Mouse (Mus musculus) ES-Bruce4 (cell line): ENCODE results near the gene Hist1h2ag.

Experiments
- CTCF ChIP-seq: IDR thresholded peaks from one replicate; pipeline ENCODE4 v1.8.1; 2011; ENCODE audit warnings: low read depth, low read length
- EP300 ChIP-seq: IDR thresholded peaks from 2 replicates; pipeline ENCODE4 v1.6.1; 2011; ENCODE audit warnings: low read depth, low read length; ENCODE audit not compliant: insufficient read depth
- POLR2A ChIP-seq: IDR thresholded peaks from one replicate; pipeline ENCODE4 v1.8.1; 2011; ENCODE audit warnings: low read length; ENCODE audit not compliant: insufficient read depth

DNA sequence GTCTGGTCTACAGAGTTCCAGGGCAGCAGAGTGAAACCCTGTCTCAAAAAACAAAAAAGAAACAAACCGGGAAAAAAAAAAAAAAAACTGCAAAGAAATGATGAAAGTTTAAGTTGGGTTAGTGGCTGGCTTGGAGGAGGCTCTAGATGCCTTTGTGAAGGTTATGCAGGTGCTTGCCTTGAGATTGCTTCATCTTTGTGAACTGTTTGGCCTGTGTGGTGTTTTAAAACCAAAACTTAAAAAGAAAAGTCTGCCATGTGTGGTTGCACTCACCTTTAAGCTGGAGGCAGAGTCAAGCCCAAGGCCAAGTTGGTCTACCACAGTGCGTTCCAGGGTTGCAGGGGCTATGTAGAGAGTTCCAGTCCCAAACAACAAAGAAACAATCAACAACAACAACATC lies 6.3 kb upstream of the Hist1h2ag start:
- TF ChIP-seq CTCF: no peak
- no peak for TF ChIP-seq POLR2A
- TF ChIP-seq EP300: no peak
